Mouse (Mus musculus): ENCODE data around the gene Ptpn22.

Gene Ptpn22

GRCm38 (mm10) chr3:103857977-103858563 is 1.5 kb upstream of the Ptpn22 start:
- DNase-seq (ENCODE audit: low read depth, low spot score): no peak

- no peak for DNase-seq (ENCODE audit: low read depth, low spot score)
Observed at GRCm38 (mm10) chr3:103859851-103860391, 326 bp downstream of the Ptpn22 start.

- DNase-seq (ENCODE audit: low read depth, low spot score): no peak
Observed at GRCm38 (mm10) chr3:103862721-103863220, 3.2 kb downstream of the Ptpn22 start.

- no peak for DNase-seq (ENCODE audit: low read depth, low spot score)
Observed at GRCm38 (mm10) chr3:103864200-103864599, 4.6 kb downstream of the Ptpn22 start.

GRCm38 (mm10) chr3:103867424-103867971 is 7.9 kb downstream of the Ptpn22 start:
- no peak for DNase-seq (ENCODE audit: low read depth, low spot score)

- DNase-seq (ENCODE audit: low read depth, low spot score): no peak
Observed at GRCm38 (mm10) chr3:103868008-103868407, 8.4 kb downstream of the Ptpn22 start.

- DNase-seq (ENCODE audit: low read depth, low spot score): no peak
Observed at GRCm38 (mm10) chr3:103872663-103873098, 13.1 kb downstream of the Ptpn22 start.

GRCm38 (mm10) chr3:103874329-103874728 is 14.7 kb downstream of the Ptpn22 start:
- DNase-seq (ENCODE audit: low read depth, low spot score): no peak

- no peak for DNase-seq (ENCODE audit: low read depth, low spot score)
Observed at GRCm38 (mm10) chr3:103885946-103886345, 26.4 kb downstream of the Ptpn22 start.

GRCm38 (mm10) chr3:103887581-103887980 is 28.0 kb downstream of the Ptpn22 start:
- DNase-seq (ENCODE audit: low read depth, low spot score): peak; percentile 3

GRCm38 (mm10) chr3:103893374-103893773 is 33.8 kb downstream of the Ptpn22 start:
- no peak for DNase-seq (ENCODE audit: low read depth, low spot score)

GRCm38 (mm10) chr3:103904705-103905104 is 45.1 kb downstream of the Ptpn22 start:
- DNase-seq (ENCODE audit: low read depth, low spot score): no peak

- no peak for DNase-seq (ENCODE audit: low read depth, low spot score)
Observed at GRCm38 (mm10) chr3:103907335-103908030, 47.9 kb downstream of the Ptpn22 start.

- no peak for DNase-seq (ENCODE audit: low read depth, low spot score)
Observed at GRCm38 (mm10) chr3:103908781-103909180, 49.2 kb downstream of the Ptpn22 start.

- DNase-seq (ENCODE audit: low read depth, low spot score): no peak
Observed at GRCm38 (mm10) chr3:103913451-103913961, 53.9 kb downstream of the Ptpn22 start.

- DNase-seq (ENCODE audit: low read depth, low spot score): peak; percentile 99
Observed at GRCm38 (mm10) chr3:103914010-103914669, 54.5 kb downstream of the Ptpn22 start, which contains the start of gene Rsbn1. Gene Rsbn1 (plus strand): TSS chr3:103914120.

- DNase-seq (ENCODE audit: low read depth, low spot score): no peak
Observed at GRCm38 (mm10) chr3:103914732-103915508, 55.3 kb downstream of the Ptpn22 start.

- no peak for DNase-seq (ENCODE audit: low read depth, low spot score)
Observed at GRCm38 (mm10) chr3:103915509-103915896, 55.9 kb downstream of the Ptpn22 start.

- no peak for DNase-seq (ENCODE audit: low read depth, low spot score)
Observed at GRCm38 (mm10) chr3:103916205-103916838, 56.7 kb downstream of the Ptpn22 start.

- no peak for DNase-seq (ENCODE audit: low read depth, low spot score)
Observed at GRCm38 (mm10) chr3:103916839-103917237, 57.2 kb downstream of the Ptpn22 start.

Measured in brain, embryonic 18.5 days (tissue).